Comparison of ENCODE assay signal across 14 mouse cellular contexts in genomic region chr15:30681939-30682338, GRCm38 (mm10).
"Had no signal": no experiment of that assay in that cellular context is flagged by ENCODE, and none has a peak within 500 bp of the region (broad histone marks: within the 10 kb centered on the region; RNA-seq: fewer than 3 reads in every experiment).

No protein-coding gene starts in this region.

- H3K4me3 ChIP-seq: kidney, embryonic 15.5 days; limb, embryonic 12.5 days; liver, embryonic 13.5 days; lung, embryonic 15.5 days; neural tube, embryonic 12.5 days had no signal

- ATAC-seq: intestine, embryonic 16.5 days; liver, postnatal 0 days had no signal

- H3K27ac ChIP-seq: kidney, embryonic 15.5 days; limb, embryonic 12.5 days; liver, embryonic 13.5 days; lung, embryonic 15.5 days; neural tube, embryonic 12.5 days had no signal

- H3K4me1 ChIP-seq: kidney, embryonic 15.5 days; limb, embryonic 12.5 days; liver, embryonic 13.5 days; neural tube, embryonic 12.5 days had no signal

- H3K9me3 ChIP-seq: kidney, embryonic 15.5 days; limb, embryonic 12.5 days; liver, embryonic 13.5 days; lung, embryonic 15.5 days; neural tube, embryonic 12.5 days had no signal

- H3K9ac ChIP-seq: kidney, embryonic 15.5 days; limb, embryonic 12.5 days; liver, embryonic 13.5 days; liver, postnatal 0 days; lung, embryonic 15.5 days; neural tube, embryonic 12.5 days had no signal

- H3K27me3 ChIP-seq: kidney, embryonic 15.5 days; limb, embryonic 12.5 days; liver, embryonic 13.5 days; lung, embryonic 15.5 days; neural tube, embryonic 12.5 days had no signal

- H3K36me3 ChIP-seq: kidney, embryonic 15.5 days; limb, embryonic 12.5 days; liver, embryonic 13.5 days; lung, embryonic 15.5 days; neural tube, embryonic 12.5 days had no signal

- H3K4me2 ChIP-seq: kidney, embryonic 15.5 days; limb, embryonic 12.5 days; liver, embryonic 13.5 days; lung, embryonic 15.5 days; neural tube, embryonic 12.5 days had no signal

- DNase-seq: kidney, adult 2 months; kidney, postnatal 25 days; liver; liver, embryonic 13.5 days; liver, postnatal 0 days; midbrain, embryonic 14.5 days; spleen, adult 18-20 months; thymus, adult 2 months; thymus, postnatal 25 days had no signal
